Mouse (Mus musculus) kidney, postnatal 0 days (tissue): ENCODE data around the gene Cdk5rap3. TPM values are rescaled to one million over a fixed set of nuclear protein-coding genes. Genes with fewer than 3 reads are reported as not detected.
A peak's percentile ranks its signal among the peaks of the same experiment; 100 is the strongest.

Experiments used
- ATAC-seq: fragments of 200-750 bp; cut with Nextera tagmentation; replicated peaks from 2 replicates; pipeline ENCODE4 v1.8.0; 2017; ENCODE audit warnings: low read depth, moderate number of reproducible peaks, moderate TSS enrichment, moderate library complexity; ENCODE audit not compliant: low FRiP score
- DNase-seq: peaks from one replicate; pipeline ENCODE4 v3.0.0-alpha.2; 2016; ENCODE audit warnings: low spot score
- H3K27ac ChIP-seq: fragments of 300-500 bp; sonication (generic); 2 replicates; pipeline ENCODE4 v1.5.1; 2014; ENCODE audit warnings: mild to moderate bottlenecking
- H3K27me3 ChIP-seq: fragments of 300-500 bp; sonication (generic); 2 replicates; pipeline ENCODE4 v1.6.1; 2014; ENCODE audit warnings: low read length, mixed read lengths; ENCODE audit not compliant: insufficient read depth
- H3K36me3 ChIP-seq: fragments of 300-500 bp; sonication (generic); 2 replicates; pipeline ENCODE4 v1.6.1; 2014; ENCODE audit warnings: low read length, mixed read lengths; ENCODE audit not compliant: insufficient read depth
- H3K4me1 ChIP-seq: fragments of 300-500 bp; sonication (generic); replicated peaks from 2 replicates; pipeline ENCODE4 v1.6.1; 2014; ENCODE audit warnings: antibody characterized with exemption, low read length, mixed read lengths; ENCODE audit not compliant: insufficient read depth
- H3K4me2 ChIP-seq: fragments of 300-500 bp; sonication (generic); 2 replicates; pipeline ENCODE4 v1.6.1; 2014; ENCODE audit warnings: mild to moderate bottlenecking, low read length, moderate library complexity, mixed read lengths
- H3K4me3 ChIP-seq: fragments of 300-500 bp; sonication (generic); replicated peaks from 2 replicates; pipeline ENCODE4 v1.5.1; 2014; ENCODE audit warnings: low read depth, low read length
- H3K9ac ChIP-seq: fragments of 300-500 bp; sonication (generic); 2 replicates; pipeline ENCODE4 v1.6.1; 2014; ENCODE audit warnings: low read depth, low read length
- H3K9me3 ChIP-seq: fragments of 300-500 bp; sonication (generic); replicated peaks from 2 replicates; pipeline ENCODE4 v1.6.1; 2016; ENCODE audit warnings: low read length, inconsistent platforms, mixed read lengths
- CTCF ChIP-seq: IDR thresholded peaks from 2 replicates; pipeline ENCODE4 v1.5.1; 2016; ENCODE audit warnings: antibody characterized with exemption, low read depth, mild to moderate bottlenecking, moderate library complexity
- WGBS: fragments of 180-500 bp; shearing (Covaris S2); extraction: QIAGEN DNeasy Blood & Tissue Kit; methylation state at CpG from one replicate; pipeline ENCODE4 v1.1.7; 2014; 5-methylcytosine and 5-hydroxymethylcytosine counted together
- polyA plus RNA-seq: library from polyadenylated mRNA; unstranded; fragments of >200 nt; fragmentation: Nextera tagmentation; extraction: Ambion mirVana; gene quantifications from 2 replicates; pipeline ENCODE4 v1.2.1, GENCODE M21; 2015

Cdk5rap3 gene
- polyA plus RNA-seq, 1 experiment from 2014 or later, result 77.8 TPM

GRCm38 (mm10) chr11:96941989-96942590, 25.8 kb upstream of the Cdk5rap3 start:
- no peak for ATAC-seq
- TF ChIP-seq CTCF, result no peak

DNA sequence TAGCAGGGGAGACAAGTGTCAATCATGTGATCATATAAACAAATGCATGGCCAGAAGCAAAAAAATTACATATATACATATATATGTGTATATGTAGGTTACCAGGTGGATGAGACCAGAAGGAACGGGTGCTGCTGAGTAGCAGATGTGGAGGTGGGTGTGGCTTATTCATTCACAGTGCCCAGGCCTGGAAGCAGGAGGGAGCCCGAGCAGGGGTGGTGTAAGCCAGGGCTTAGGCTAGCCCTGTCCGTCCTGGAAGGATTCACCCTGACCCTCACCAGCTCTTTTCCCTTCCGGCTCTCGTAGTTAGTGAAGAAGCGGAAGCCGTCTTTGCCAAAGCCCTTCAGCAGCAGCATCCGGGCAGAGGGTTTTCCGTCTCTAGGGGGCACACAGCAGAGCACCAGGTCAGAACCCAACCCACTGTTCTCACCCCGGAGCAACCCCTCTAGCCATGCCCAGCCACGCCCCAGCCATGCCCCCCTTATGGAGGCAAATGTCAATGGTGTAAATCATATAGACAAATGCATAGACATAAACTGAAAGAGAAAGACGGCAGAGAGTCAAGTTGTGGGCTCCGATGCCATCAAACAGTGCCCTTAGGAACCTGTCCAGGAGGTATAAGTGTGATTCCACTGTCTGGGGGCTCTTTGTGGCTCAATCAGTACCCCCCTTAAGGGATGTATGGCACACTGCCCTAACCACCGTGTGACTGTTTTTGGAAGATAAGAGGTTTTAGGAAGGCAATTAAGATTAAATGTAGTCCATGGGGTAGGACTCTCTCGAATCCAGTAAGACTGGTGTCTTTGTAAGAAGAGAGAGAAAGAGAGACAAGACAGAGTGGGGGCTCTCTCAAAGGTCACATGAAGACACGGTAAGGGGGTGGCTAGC, 24.5 kb upstream of the Cdk5rap3 start:
- no peak for DNase-seq
- TF ChIP-seq CTCF, result no peak
- Histone ChIP-seq H3K27me3 (no peaks in the 10 kb centered on the region), H3K9ac (no peak overlapping the region), H3K36me3 (no peaks in the 10 kb centered on the region), H3K4me1 (peaks cover 7% of the 10 kb centered on the region; the same call in 1 of the 2 replicates), H3K4me2 (no peak overlapping the region), H3K9me3 (no peaks in the 10 kb centered on the region), H3K4me3 (no peak overlapping the region), H3K27ac (no peak overlapping the region)
- 79% methylated on average over 16 of the region's 16 CpGs for WGBS
- ATAC-seq, result no peak

More at GRCm38 (mm10) chr11:96941989-96942590, 25.8 kb upstream of the Cdk5rap3 start:
- H3K36me3 ChIP-seq, result no peaks in the 10 kb centered on the region
- no peak overlapping the region for H3K9ac ChIP-seq
- DNase-seq, result no peak
- no peak overlapping the region for H3K4me2 ChIP-seq
- H3K27me3 ChIP-seq, result no peaks in the 10 kb centered on the region
- no peak overlapping the region for H3K27ac ChIP-seq
- H3K9me3 ChIP-seq, result no peaks in the 10 kb centered on the region
- no peak overlapping the region for H3K4me3 ChIP-seq
- 73% methylated on average over 6 of the region's 6 CpGs for WGBS
- H3K4me1 ChIP-seq, result peaks cover 7% of the 10 kb centered on the region; the same call in 1 of the 2 replicates

GRCm38 (mm10) chr11:96938426-96938800, 22.1 kb upstream of the Cdk5rap3 start:
- Histone ChIP-seq H3K4me1 (no peaks in the 10 kb centered on the region), H3K27ac (peak overlapping the region; percentile 77), H3K27me3 (no peaks in the 10 kb centered on the region), H3K4me2 (no peak overlapping the region), H3K9me3 (no peaks in the 10 kb centered on the region), H3K4me3 (no peak overlapping the region), H3K9ac (no peak overlapping the region), H3K36me3 (no peaks in the 10 kb centered on the region)
- ATAC-seq (no peak), DNase-seq (no peak)
- TF ChIP-seq CTCF, result no peak
- WGBS, result 66% methylated on average over 6 of the region's 6 CpGs

- Histone ChIP-seq H3K4me3 (no peak overlapping the region), H3K9me3 (no peaks in the 10 kb centered on the region), H3K4me2 (no peak overlapping the region), H3K4me1 (0 out of 2 replicates have a peak, but pooled peaks cover 4% of the 10 kb centered on the region), H3K9ac (no peak overlapping the region), H3K36me3 (no peaks in the 10 kb centered on the region), H3K27me3 (no peaks in the 10 kb centered on the region), H3K27ac (peak overlapping the region; percentile 77)
- 33% methylated on average over 10 of the region's 10 CpGs for WGBS
- ATAC-seq (peak; percentile 83), DNase-seq (peak; percentile 77)
- TF ChIP-seq CTCF, result peak; percentile 81
These were observed 21.5 kb upstream of the Cdk5rap3 start for GRCm38 (mm10) chr11:96937549-96938425.

GRCm38 (mm10) chr11:96935872-96936650, 19.8 kb upstream of the Cdk5rap3 start:
- no peak for TF ChIP-seq CTCF

More at GRCm38 (mm10) chr11:96935872-96936650, 19.8 kb upstream of the Cdk5rap3 start:
- no peaks in the 10 kb centered on the region for H3K36me3 ChIP-seq
- no peaks in the 10 kb centered on the region for H3K27me3 ChIP-seq
- no peak overlapping the region for H3K9ac ChIP-seq
- no peak overlapping the region for H3K4me3 ChIP-seq
- WGBS, result 71% methylated on average over 9 of the region's 9 CpGs
- H3K27ac ChIP-seq, result peak overlapping the region; percentile 32; the same call in 1 of the 2 replicates
- ATAC-seq, result no peak
- 0 out of 2 replicates have a peak, but pooled peaks cover 8% of the 10 kb centered on the region for H3K4me1 ChIP-seq
- no peak for DNase-seq
- no peaks in the 10 kb centered on the region for H3K9me3 ChIP-seq
- no peak overlapping the region for H3K4me2 ChIP-seq
